Mouse (Mus musculus): ENCODE data around the gene Mfsd14a.

- TF ChIP-seq MAFK (IDR thresholded peaks at IDR 0.05; ENCODE audit: insufficient read depth, low read depth, low read length): no peak
- TF ChIP-seq HCFC1 (IDR thresholded peaks at IDR 0.05; ENCODE audit: borderline replicate concordance, insufficient read depth, low read length): no peak
- TF ChIP-seq ZNF384 (IDR thresholded peaks at IDR 0.05; ENCODE audit: low read depth, low read length): no peak
- no peak for TF ChIP-seq ZC3H11A (IDR thresholded peaks at IDR 0.05; ENCODE audit: borderline replicate concordance, low read depth, low read length)
Observed at GRCm38 (mm10) chr3:116648805-116649204, 13.7 kb downstream of the Mfsd14a start.
